ENCODE assay signal across 13 mouse cellular contexts in the genomic region with DNA sequence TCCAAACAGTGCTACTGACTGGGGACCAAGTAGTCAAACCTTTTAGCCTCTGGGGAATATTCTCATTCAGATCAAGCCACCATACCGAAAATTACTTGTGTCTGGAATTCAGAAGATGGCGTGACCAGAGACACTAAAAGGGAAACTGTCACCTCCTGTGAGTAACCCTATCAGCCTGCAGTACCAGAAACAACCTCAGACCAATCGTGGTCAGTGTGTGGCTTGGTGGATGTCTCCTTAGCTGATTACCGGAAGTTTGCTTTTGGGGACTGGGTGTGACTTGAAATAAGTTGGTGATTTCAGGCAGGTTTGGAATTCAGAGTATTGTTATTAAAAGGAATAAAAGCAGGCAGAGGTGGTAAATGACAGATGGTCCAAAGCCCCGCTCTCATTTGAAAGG. TPM values are rescaled to one million over a fixed set of nuclear protein-coding genes. Genes with fewer than 3 reads are reported as not detected.
DNase-seq lines count a peak whose midpoint lies in the region; ATAC-seq and TF ChIP-seq lines count a peak whose summit lies in the region.
"Had no signal": no experiment of that assay in that cellular context is flagged by ENCODE, and none has a peak within 500 bp of the region (broad histone marks: within the 10 kb centered on the region; RNA-seq: fewer than 3 reads in every experiment).

No protein-coding gene starts in this region.

- no peak overlapping the region for H3K9ac ChIP-seq in heart, postnatal 0 days (replicated peaks; ENCODE audit: low read depth, low read length)
- no peak overlapping the region for H3K9ac ChIP-seq in heart, embryonic 11.5 days (ENCODE audit: low read depth, low read length)
- no peak overlapping the region for H3K9ac ChIP-seq in lung, postnatal 0 days (replicated peaks; ENCODE audit: low read depth)
- H3K9ac ChIP-seq in neural tube, embryonic 15.5 days (replicated peaks) = no peak overlapping the region
- H3K9ac ChIP-seq: limb, embryonic 13.5 days; neural tube, embryonic 12.5 days had no signal

- DNase-seq in heart, postnatal 0 days (ENCODE audit: low spot score) = no peak
- DNase-seq in lung, postnatal 0 days (ENCODE audit: low spot score) = no peak
- no peak for DNase-seq in lung, postnatal 10 days
- DNase-seq in induced T-regulatory cell, adult 2 months (ENCODE audit: low read depth) = peak; percentile 35
- no peak for DNase-seq in urinary bladder, adult 2 months (ENCODE audit: low spot score)
- no peak for DNase-seq in adrenal gland, adult 2 months
- DNase-seq: cerebellum, adult 11-12 months; heart, postnatal 4 days; right cerebral cortex, adult 18-20 months had no signal

- no peaks in the 10 kb centered on the region for H3K9me3 ChIP-seq in heart, postnatal 0 days (replicated peaks; ENCODE audit: control insufficient read depth, low read length)
- no peaks in the 10 kb centered on the region for H3K9me3 ChIP-seq in heart, embryonic 11.5 days (replicated peaks; ENCODE audit: control insufficient read depth, low read length)
- H3K9me3 ChIP-seq in lung, postnatal 0 days (ENCODE audit: low read length) = no peaks in the 10 kb centered on the region
- no peaks in the 10 kb centered on the region for H3K9me3 ChIP-seq in neural tube, embryonic 15.5 days (replicated peaks)
- H3K9me3 ChIP-seq: limb, embryonic 13.5 days; neural tube, embryonic 12.5 days had no signal

- peaks cover 16% of the 10 kb centered on the region; the same call in 1 of the 2 replicates for H3K4me1 ChIP-seq in heart, postnatal 0 days (ENCODE audit: control insufficient read depth, insufficient read depth)
- peaks cover 44% of the 10 kb centered on the region for H3K4me1 ChIP-seq in heart, embryonic 11.5 days (ENCODE audit: control insufficient read depth, insufficient read depth, low read length)
- peaks cover 7% of the 10 kb centered on the region; the same call in 1 of the 2 replicates for H3K4me1 ChIP-seq in lung, postnatal 0 days (ENCODE audit: insufficient read depth, low read depth, low read length)
- peaks cover 32% of the 10 kb centered on the region for H3K4me1 ChIP-seq in neural tube, embryonic 15.5 days

- no peak for TF ChIP-seq EP300 in heart, postnatal 0 days (IDR thresholded peaks at IDR 0.05; ENCODE audit: low read depth)
- TF ChIP-seq EP300 in lung, postnatal 0 days (IDR thresholded peaks at IDR 0.05) = no peak

- no peaks in the 10 kb centered on the region for H3K27me3 ChIP-seq in heart, postnatal 0 days (ENCODE audit: control insufficient read depth, insufficient read depth, low read length)
- no peaks in the 10 kb centered on the region for H3K27me3 ChIP-seq in heart, embryonic 11.5 days (ENCODE audit: control insufficient read depth, insufficient read depth, low read length)
- no peaks in the 10 kb centered on the region for H3K27me3 ChIP-seq in lung, postnatal 0 days (replicated peaks; ENCODE audit: insufficient read depth, low read length)
- H3K27me3 ChIP-seq in neural tube, embryonic 15.5 days (replicated peaks) = no peaks in the 10 kb centered on the region
- H3K27me3 ChIP-seq: limb, embryonic 13.5 days had no signal

- 0 out of 2 replicates have a peak overlapping the region, but pooled peaks have one; percentile 2 for H3K27ac ChIP-seq in heart, postnatal 0 days (ENCODE audit: low read depth)
- H3K27ac ChIP-seq in heart, embryonic 11.5 days (ENCODE audit: low read depth, low read length) = no peak overlapping the region
- no peak overlapping the region for H3K27ac ChIP-seq in lung, postnatal 0 days (ENCODE audit: low read length)
- H3K27ac ChIP-seq in neural tube, embryonic 15.5 days (replicated peaks) = no peak overlapping the region
- H3K27ac ChIP-seq: limb, embryonic 13.5 days; neural tube, embryonic 12.5 days had no signal

- H3K4me3 ChIP-seq in heart, postnatal 0 days (ENCODE audit: low read depth, low read length) = no peak overlapping the region
- no peak overlapping the region for H3K4me3 ChIP-seq in heart, embryonic 11.5 days (ENCODE audit: low read depth, low read length)
- H3K4me3 ChIP-seq in lung, postnatal 0 days (ENCODE audit: low read depth, low read length) = no peak overlapping the region
- no peak overlapping the region for H3K4me3 ChIP-seq in neural tube, embryonic 15.5 days (replicated peaks)
- H3K4me3 ChIP-seq: limb, embryonic 13.5 days; neural tube, embryonic 12.5 days had no signal

- 69% methylated on average over 5 of the region's 5 CpGs for WGBS in heart, postnatal 0 days
- 61% methylated on average over 5 of the region's 5 CpGs for WGBS in heart, embryonic 11.5 days (ENCODE audit: insufficient replicate concordance)
- WGBS in lung, postnatal 0 days = 67% methylated on average over 5 of the region's 5 CpGs
- WGBS in neural tube, embryonic 15.5 days = 71% methylated on average over 5 of the region's 5 CpGs

- no peak for TF ChIP-seq CTCF in heart, postnatal 0 days (IDR thresholded peaks at IDR 0.05; ENCODE audit: low read depth)
- peak; percentile 47 for TF ChIP-seq CTCF in lung, postnatal 0 days (IDR thresholded peaks at IDR 0.05)

- ATAC-seq in heart, postnatal 0 days (ENCODE audit: insufficient read depth, low read depth) = no peak
- ATAC-seq in heart, embryonic 11.5 days (replicated peaks; ENCODE audit: insufficient number of reproducible peaks, low FRiP score, low TSS enrichment) = no peak
- ATAC-seq in lung, postnatal 0 days = peak; percentile 46; the same call in 1 of the 2 replicates
- ATAC-seq in neural tube, embryonic 15.5 days (ENCODE audit: low FRiP score) = no peak

- H3K4me2 ChIP-seq in heart, postnatal 0 days (ENCODE audit: low read depth, low read length) = no peak overlapping the region
- H3K4me2 ChIP-seq in heart, embryonic 11.5 days = no peak overlapping the region
- no peak overlapping the region for H3K4me2 ChIP-seq in lung, postnatal 0 days (replicated peaks; ENCODE audit: low read depth, low read length)
- no peak overlapping the region for H3K4me2 ChIP-seq in neural tube, embryonic 15.5 days
- H3K4me2 ChIP-seq: limb, embryonic 13.5 days; neural tube, embryonic 12.5 days had no signal

- no peaks in the 10 kb centered on the region for H3K36me3 ChIP-seq in heart, postnatal 0 days (replicated peaks; ENCODE audit: control insufficient read depth, insufficient read depth, low read length)
- H3K36me3 ChIP-seq in heart, embryonic 11.5 days (ENCODE audit: control insufficient read depth, insufficient read depth, low read length) = no peaks in the 10 kb centered on the region
- H3K36me3 ChIP-seq in lung, postnatal 0 days (ENCODE audit: insufficient read depth, low read length) = no peaks in the 10 kb centered on the region
- H3K36me3 ChIP-seq in neural tube, embryonic 15.5 days = no peaks in the 10 kb centered on the region
- H3K36me3 ChIP-seq: neural tube, embryonic 12.5 days had no signal

RNA-seq across cellular contexts. Expression of a gene that starts 40.9 kb away (rescaled TPM):
- total RNA-seq in heart, postnatal 0 days (2014; rRNA removed; ENCODE audit: low replicate concordance) = 21.9 and 22.3 TPM in 2 replicates
- 11.8 and 12.3 TPM in 2 replicates for polyA plus RNA-seq in heart, postnatal 0 days (2015; fragmentation: Nextera tagmentation; extraction: Ambion mirVana)
- 26.0 and 30.6 TPM in 2 replicates for polyA plus RNA-seq in heart, embryonic 11.5 days (2014; fragmentation: Nextera tagmentation; extraction: Ambion mirVana)
- polyA plus RNA-seq in lung, postnatal 0 days (2015; fragmentation: Nextera tagmentation; extraction: Ambion mirVana) = 20.9 and 24.0 TPM in 2 replicates
- 25.0 and 32.2 TPM in 2 replicates for polyA plus RNA-seq in urinary bladder, adult 2 months (2012; rRNA removed)
- 10 to 100 TPM; 16.4 to 17.3 TPM for total RNA-seq in adrenal gland, adult 2 months (2021)
- 5.6 and 5.7 TPM in 2 replicates for polyA plus RNA-seq in adrenal gland, adult 2 months (2012; rRNA removed)
- polyA plus RNA-seq in neural tube, embryonic 15.5 days (2015; fragmentation: Nextera tagmentation; extraction: Ambion mirVana) = 8.5 and 11.7 TPM in 2 replicates
